Mouse (Mus musculus) lung, postnatal 14 days (tissue): ENCODE results near the gene Npvf.
"Not testable (repeated sequence)": the region's sequence is repeated elsewhere in the genome, so short reads cannot be mapped to it uniquely, and the experiment has no call there.

ENCODE experiments used
- DNase-seq: peaks from one replicate; pipeline ENCODE4 v3.0.0; 2021

The Npvf gene

GRCm38 (mm10) chr6:50626170-50626569 is 28.1 kb downstream of the Npvf start:
- DNase-seq: not testable (repeated sequence)

- DNase-seq: not testable (repeated sequence)
Measured at GRCm38 (mm10) chr6:50618273-50618672, 36.0 kb downstream of the Npvf start.

GRCm38 (mm10) chr6:50601620-50602019 is 52.6 kb downstream of the Npvf start:
- peak; percentile 56 for DNase-seq
